Mouse (Mus musculus) MEL (cell line): ENCODE results near the gene Cdh10. TPM values are rescaled to one million over a fixed set of nuclear protein-coding genes. Genes with fewer than 3 reads are reported as not detected.
A peak's percentile ranks its signal among the peaks of the same experiment; 100 is the strongest.

Experiments
- DNase-seq: peaks from one replicate; pipeline ENCODE4 v3.0.0; 2011; ENCODE audit warnings: low read depth, low spot score
- H3K27ac ChIP-seq: 2 replicates; pipeline ENCODE4 v1.5.1; 2012; ENCODE audit warnings: low read depth, mild to moderate bottlenecking, control low read depth, low read length, moderate library complexity; ENCODE audit not compliant: control insufficient read depth
- H3K27me3 ChIP-seq, 2 experiments: fragments of 150-350 bp in 1 of 2; sonication (generic) in 1 of 2; 2 replicates each; pipeline ENCODE4 v1.6.1; 2012; ENCODE audit warnings: low read length in 2 of 2, mild to moderate bottlenecking in 2 of 2, improper control_type of control experiment in 1 of 2, moderate library complexity in 1 of 2; ENCODE audit not compliant: insufficient read depth in 2 of 2, control insufficient read depth in 1 of 2
- H3K36me3 ChIP-seq, 2 experiments: 2 replicates each; pipeline ENCODE4 v1.6.1; 2012 to 2014; ENCODE audit warnings: low read length in 2 of 2, improper control_type of control experiment in 1 of 2, inconsistent platforms in 1 of 2, mild to moderate bottlenecking in 1 of 2; ENCODE audit not compliant: insufficient read depth in 2 of 2, control insufficient read depth in 1 of 2
- H3K4me1 ChIP-seq, 2 experiments: fragments of 150-350 bp in 1 of 2; sonication (generic) in 1 of 2; 2 replicates each; pipeline ENCODE4 v1.6.1; 2012; ENCODE audit warnings: low read length in 2 of 2, improper control_type of control experiment in 1 of 2, mild to moderate bottlenecking in 1 of 2; ENCODE audit not compliant: insufficient read depth in 2 of 2, control insufficient read depth in 1 of 2
- H3K4me3 ChIP-seq, 2 experiments: fragments of 150-350 bp in 1 of 2; sonication (generic) in 1 of 2; 2 replicates each; pipeline ENCODE4 v1.5.1; 2012; ENCODE audit warnings: low read depth in 2 of 2, low read length in 2 of 2, mild to moderate bottlenecking in 2 of 2, moderate library complexity in 2 of 2, control low read depth in 1 of 2, improper control_type of control experiment in 1 of 2; ENCODE audit not compliant: control insufficient read depth in 1 of 2, insufficient read depth in 1 of 2
- H3K79me2 ChIP-seq: 2 replicates; pipeline ENCODE4 v1.6.1; 2012; ENCODE audit warnings: mild to moderate bottlenecking, low read length, moderate library complexity; ENCODE audit not compliant: control insufficient read depth, poor library complexity, insufficient read depth
- H3K9ac ChIP-seq: 2 replicates; pipeline ENCODE4 v1.6.1; 2012; ENCODE audit warnings: low read depth, mild to moderate bottlenecking, control low read depth, low read length, moderate library complexity; ENCODE audit not compliant: control insufficient read depth, poor library complexity, severe bottlenecking
- H3K9me3 ChIP-seq: fragments of 150-350 bp; sonication (generic); replicated peaks from 2 replicates; pipeline ENCODE4 v1.6.1; 2012; ENCODE audit warnings: mild to moderate bottlenecking, low read length, improper control_type of control experiment, moderate library complexity; ENCODE audit not compliant: insufficient read depth
- BHLHE40 ChIP-seq: IDR thresholded peaks from 2 replicates; pipeline ENCODE4 v1.6.1; 2012; ENCODE audit warnings: low read depth, mild to moderate bottlenecking, inconsistent platforms, low read length, improper control_type of control experiment, borderline replicate concordance
- CTCF ChIP-seq, 3 experiments: IDR thresholded peaks in 2 of 3; conservative IDR thresholded peaks in 1 of 3; 2 replicates each; pipeline ENCODE4 v1.5.1; 2011 to 2012; ENCODE audit warnings: low read length in 3 of 3, low read depth in 2 of 3, mild to moderate bottlenecking in 2 of 3, improper control_type of control experiment in 1 of 3, inconsistent platforms in 1 of 3, mixed read lengths in 1 of 3, moderate library complexity in 1 of 3; ENCODE audit not compliant: control insufficient read depth in 1 of 3, insufficient read depth in 1 of 3, poor library complexity in 1 of 3, severe bottlenecking in 1 of 3
- E2F4 ChIP-seq: IDR thresholded peaks from 2 replicates; pipeline ENCODE4 v1.6.1; 2011; ENCODE audit warnings: low read depth, low read length, improper control_type of control experiment, borderline replicate concordance
- GABPA ChIP-seq: IDR thresholded peaks from 2 replicates; pipeline ENCODE4 v1.6.1; 2012; ENCODE audit warnings: low read depth, mild to moderate bottlenecking, inconsistent platforms, low read length, improper control_type of control experiment, moderate library complexity
- JUND ChIP-seq: IDR thresholded peaks from 2 replicates; pipeline ENCODE4 v1.6.1; 2011; ENCODE audit warnings: low read depth, mild to moderate bottlenecking, improper control_type of control experiment, low read length
- KAT2A ChIP-seq: conservative IDR thresholded peaks from 2 replicates; pipeline ENCODE4 v1.6.1; 2012; ENCODE audit warnings: low read depth, low read length, improper control_type of control experiment, inconsistent platforms
- MAFK ChIP-seq: IDR thresholded peaks from 2 replicates; pipeline ENCODE4 v1.6.1; 2011; ENCODE audit warnings: low read depth, mild to moderate bottlenecking, low read length, improper control_type of control experiment, borderline replicate concordance
- MAX ChIP-seq: IDR thresholded peaks from 2 replicates; pipeline ENCODE4 v1.6.1; 2011; ENCODE audit warnings: low read length, improper control_type of control experiment
- MYB ChIP-seq: IDR thresholded peaks from 2 replicates; pipeline ENCODE4 v1.6.1; 2011; ENCODE audit warnings: mild to moderate bottlenecking, low read depth, low read length, improper control_type of control experiment
- POLR2A ChIP-seq, 2 experiments: IDR thresholded peaks; 2 replicates each; pipeline ENCODE4 v1.6.1; 2011 to 2012; ENCODE audit warnings: low read length in 2 of 2, mild to moderate bottlenecking in 2 of 2, control low read depth in 1 of 2, improper control_type of control experiment in 1 of 2, low read depth in 1 of 2, moderate library complexity in 1 of 2; ENCODE audit not compliant: control insufficient read depth in 1 of 2, insufficient read depth in 1 of 2, poor library complexity in 1 of 2
- RAD21 ChIP-seq: IDR thresholded peaks from 2 replicates; pipeline ENCODE4 v1.6.1; 2011; ENCODE audit warnings: mild to moderate bottlenecking, low read depth, low read length, improper control_type of control experiment
- RCOR1 ChIP-seq: IDR thresholded peaks from 2 replicates; pipeline ENCODE4 v1.6.1; 2012; ENCODE audit warnings: low read depth, mild to moderate bottlenecking, inconsistent platforms, low read length, improper control_type of control experiment
- SIN3A ChIP-seq: IDR thresholded peaks from 2 replicates; pipeline ENCODE4 v1.6.1; 2012; ENCODE audit warnings: low read length, improper control_type of control experiment, inconsistent platforms
- SMC3 ChIP-seq: IDR thresholded peaks from 2 replicates; pipeline ENCODE4 v1.6.1; 2011; ENCODE audit warnings: low read depth, low read length, improper control_type of control experiment
- TBP ChIP-seq: IDR thresholded peaks from 2 replicates; pipeline ENCODE4 v1.8.0; 2011; ENCODE audit warnings: low read depth, low read length, improper control_type of control experiment
- TCF12 ChIP-seq: IDR thresholded peaks from 2 replicates; pipeline ENCODE4 v1.6.1; 2014; ENCODE audit warnings: low read depth, mild to moderate bottlenecking, inconsistent platforms, low read length, improper control_type of control experiment, moderate library complexity
- USF2 ChIP-seq, 2 experiments: IDR thresholded peaks; 2 replicates each; pipeline ENCODE4 v1.6.1; 2011 to 2012; ENCODE audit warnings: improper control_type of control experiment in 2 of 2, low read length in 2 of 2, borderline replicate concordance in 1 of 2, inconsistent platforms in 1 of 2, low read depth in 1 of 2, mild to moderate bottlenecking in 1 of 2; ENCODE audit not compliant: insufficient read depth in 1 of 2
- ZC3H11A ChIP-seq: IDR thresholded peaks from 2 replicates; pipeline ENCODE4 v1.6.1; 2012; ENCODE audit warnings: low read depth, mild to moderate bottlenecking, inconsistent platforms, low read length, improper control_type of control experiment
- polyA plus RNA-seq, 2 experiments: library from polyadenylated mRNA; stranded (reverse) in 1 of 2; unstranded in 1 of 2; fragments of >175 nt in 1 of 2; fragments of >200 nt in 1 of 2; gene quantifications; 2 replicates each; pipeline versions ENCODE4 v1.2.1 to v1.2.4; 2012; ENCODE audit warnings: low replicate concordance in 2 of 2, low read depth in 1 of 2; ENCODE audit not compliant: insufficient read length in 2 of 2, insufficient read depth in 1 of 2, missing spikeins in 1 of 2
- total RNA-seq: library from RNA; depleted of rRNA; stranded (reverse); fragments of 300-350 nt; gene quantifications from 2 replicates; pipeline ENCODE4 v1.2.3, GENCODE M21; 2012

The Cdh10 gene
- total and polyA plus RNA-seq, 3 experiments: not detected

- Histone ChIP-seq H3K36me3 (no peaks in the 10 kb centered on the region), H3K27me3 (no peaks in the 10 kb centered on the region)
- TF ChIP-seq TCF12: no peak
- TF ChIP-seq POLR2A (IDR thresholded peaks at IDR 0.05; ENCODE audit: control insufficient read depth in 1 of 2, insufficient read depth in 1 of 2, low read depth in 1 of 2, low read length in 2 of 2, poor library complexity in 1 of 2): no peak
- no peak for TF ChIP-seq KAT2A
- no peak for TF ChIP-seq JUND
- TF ChIP-seq MYB: no peak
- no peak for TF ChIP-seq RCOR1
- no peak for TF ChIP-seq GABPA
- TF ChIP-seq USF2 (IDR thresholded peaks at IDR 0.05; ENCODE audit: borderline replicate concordance in 1 of 2, insufficient read depth in 1 of 2, low read depth in 1 of 2, low read length in 2 of 2): no peak
- TF ChIP-seq TBP: no peak
- no peak for TF ChIP-seq E2F4
- TF ChIP-seq CTCF (IDR thresholded peaks at IDR 0.05 in 2 of 3, conservative IDR thresholded peaks at IDR 0.05 in 1 of 3; ENCODE audit: control insufficient read depth in 1 of 3, insufficient read depth in 1 of 3, low read depth in 2 of 3, low read length in 3 of 3, poor library complexity in 1 of 3, severe bottlenecking in 1 of 3): peak in 1 of 3 experiments; percentile 22; a peak in 1 of 6 replicates
- no peak for TF ChIP-seq MAFK
- peak; percentile 33 for TF ChIP-seq RAD21
- no peak for TF ChIP-seq SIN3A
- no peak for TF ChIP-seq MAX
- 0 out of 2 replicates have a peak, but pooled peaks have one; percentile 20 for TF ChIP-seq ZC3H11A
- no peak for TF ChIP-seq BHLHE40
- TF ChIP-seq SMC3: peak; percentile 37
- TF ChIP-seq, all 39 proteins: peak for 4
- Histone ChIP-seq H3K27ac (no peak overlapping the region), H3K4me3 (no peak overlapping the region), H3K9me3 (no peaks in the 10 kb centered on the region), H3K9ac (no peak overlapping the region), H3K4me1 (no peaks in the 10 kb centered on the region), H3K79me2 (no peaks in the 10 kb centered on the region)
- no peak for DNase-seq
Measured at GRCm38 (mm10) chr15:19040077-19040476, 221.3 kb downstream of the Cdh10 start.
